Mouse (Mus musculus): ENCODE results near the gene Bmpr1b. TPM values are rescaled to one million over a fixed set of nuclear protein-coding genes. Genes with fewer than 3 reads are reported as not detected.

Gene Bmpr1b
- polyA plus RNA-seq, 1 experiment = not detected

- Histone ChIP-seq H3K4me1 (ENCODE audit: control insufficient read depth, insufficient read depth, low read length) (no peaks in the 10 kb centered on the region), H3K27ac (ENCODE audit: control insufficient read depth, insufficient read depth, low read depth, low read length, poor library complexity) (no peak overlapping the region), H3K4me3 (replicated peaks; ENCODE audit: control insufficient read depth, low read depth, low read length) (no peak overlapping the region)
- 77% methylated on average over 5 of the region's 5 CpGs for WGBS
- TF ChIP-seq CTCF (IDR thresholded peaks at IDR 0.05; ENCODE audit: control insufficient read depth, insufficient read depth, low read length) (no peak), POLR2A (IDR thresholded peaks at IDR 0.05; ENCODE audit: borderline replicate concordance, control insufficient read depth, low read depth, low read length) (no peak)
These were observed 97.6 kb downstream of the Bmpr1b start for GRCm38 (mm10) chr3:142071601-142072000.

DNA sequence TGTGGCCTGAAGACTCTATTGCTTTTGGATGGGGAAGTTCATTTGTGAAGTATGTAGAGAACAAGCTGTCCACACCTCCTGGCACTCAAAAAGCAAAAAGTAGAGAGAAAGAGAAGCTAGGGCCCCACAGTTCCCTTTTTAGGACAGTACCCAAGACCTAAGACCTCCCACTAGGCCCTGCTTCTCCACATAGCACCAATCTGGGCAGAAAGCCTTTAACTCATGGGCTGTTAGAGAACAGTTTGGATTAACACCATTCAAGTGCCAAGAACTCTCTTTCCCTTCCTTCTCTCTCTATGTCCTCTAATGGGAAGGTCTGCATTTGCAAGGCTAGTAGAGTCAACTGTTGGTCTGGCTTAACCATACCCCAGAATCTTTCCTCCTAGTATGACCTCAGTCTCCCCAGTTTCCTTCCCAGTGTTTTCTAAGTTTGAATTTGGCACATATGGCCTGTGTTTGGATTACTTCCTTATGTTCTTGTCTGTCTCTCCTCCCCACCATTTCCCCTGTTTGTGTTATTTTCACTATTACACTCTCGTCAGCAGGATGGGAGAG lies 102.4 kb downstream of the Bmpr1b start:
- 83% methylated on average over 1 of the region's 1 CpGs for WGBS
- Histone ChIP-seq H3K27ac (ENCODE audit: control insufficient read depth, insufficient read depth, low read depth, low read length, poor library complexity) (no peak overlapping the region), H3K4me3 (replicated peaks; ENCODE audit: control insufficient read depth, low read depth, low read length) (no peak overlapping the region), H3K4me1 (ENCODE audit: control insufficient read depth, insufficient read depth, low read length) (no peaks in the 10 kb centered on the region)
- TF ChIP-seq CTCF (IDR thresholded peaks at IDR 0.05; ENCODE audit: control insufficient read depth, insufficient read depth, low read length) = no peak
- TF ChIP-seq POLR2A (IDR thresholded peaks at IDR 0.05; ENCODE audit: borderline replicate concordance, control insufficient read depth, low read depth, low read length) = no peak

- Histone ChIP-seq H3K27ac (ENCODE audit: control insufficient read depth, insufficient read depth, low read depth, low read length, poor library complexity) (no peak overlapping the region), H3K4me3 (replicated peaks; ENCODE audit: control insufficient read depth, low read depth, low read length) (no peak overlapping the region), H3K4me1 (ENCODE audit: control insufficient read depth, insufficient read depth, low read length) (no peaks in the 10 kb centered on the region)
- WGBS = 74% methylated on average over 5 of the region's 5 CpGs
- TF ChIP-seq POLR2A (IDR thresholded peaks at IDR 0.05; ENCODE audit: borderline replicate concordance, control insufficient read depth, low read depth, low read length) = no peak
- TF ChIP-seq CTCF (IDR thresholded peaks at IDR 0.05; ENCODE audit: control insufficient read depth, insufficient read depth, low read length) = no peak
These were observed 104.1 kb downstream of the Bmpr1b start for GRCm38 (mm10) chr3:142065111-142065510.

DNA sequence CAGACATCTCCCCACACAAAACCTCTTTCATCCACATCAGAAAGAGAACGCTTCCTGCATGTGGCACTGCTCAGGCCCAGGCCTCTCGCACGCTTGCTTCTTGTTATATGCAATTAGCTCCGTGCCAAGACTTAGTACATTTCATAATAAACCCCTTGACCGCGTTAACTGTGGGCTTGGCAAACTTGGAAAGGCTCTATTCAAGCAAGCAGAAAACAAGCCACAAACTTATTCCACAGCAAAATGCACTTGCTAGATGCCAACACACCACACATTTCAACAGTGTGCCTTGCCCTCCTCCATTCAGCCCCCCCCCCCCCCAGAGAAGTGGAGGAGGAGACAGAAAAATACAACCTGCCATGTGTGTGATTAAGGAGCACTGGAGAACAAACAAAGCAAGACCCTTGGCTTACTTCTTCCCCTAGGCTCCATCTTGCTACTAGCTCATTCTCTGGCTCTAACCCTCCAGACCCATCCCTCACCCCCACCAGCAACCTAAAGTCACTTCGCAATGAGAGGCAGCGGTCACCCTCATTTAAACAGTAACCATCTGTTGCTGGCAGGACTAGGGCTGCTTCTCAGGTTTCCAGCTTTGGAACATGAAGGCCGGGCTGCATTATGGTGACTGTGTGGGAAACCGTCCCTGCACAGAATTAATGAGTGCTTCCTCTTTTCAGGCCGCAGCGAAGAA lies 105.5 kb downstream of the Bmpr1b start:
- Histone ChIP-seq H3K27ac (ENCODE audit: control insufficient read depth, insufficient read depth, low read depth, low read length, poor library complexity) (no peak overlapping the region), H3K4me3 (replicated peaks; ENCODE audit: control insufficient read depth, low read depth, low read length) (no peak overlapping the region), H3K4me1 (ENCODE audit: control insufficient read depth, insufficient read depth, low read length) (no peaks in the 10 kb centered on the region)
- no peak for TF ChIP-seq CTCF (IDR thresholded peaks at IDR 0.05; ENCODE audit: control insufficient read depth, insufficient read depth, low read length)
- 66% methylated on average over 12 of the region's 12 CpGs for WGBS

DNA sequence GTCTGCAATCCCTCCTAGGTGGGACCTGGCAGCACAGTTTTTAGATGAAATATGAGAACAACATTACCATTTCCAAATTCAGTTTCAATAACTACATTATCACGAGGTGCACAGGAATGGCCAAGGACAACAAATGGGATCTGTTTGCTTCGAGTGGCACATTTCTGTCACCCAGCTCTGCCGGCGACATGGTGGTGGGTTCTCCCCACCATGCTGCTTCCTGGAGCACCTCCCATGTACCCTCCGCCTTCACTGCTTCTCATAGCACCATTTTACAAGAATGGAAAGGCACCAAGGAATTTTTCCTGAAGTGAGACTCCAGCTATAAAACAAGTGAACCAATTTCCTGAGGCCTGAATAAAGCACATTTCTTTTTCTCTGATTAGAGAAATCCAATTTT lies 108.0 kb downstream of the Bmpr1b start:
- no peak overlapping the region for H3K27ac ChIP-seq (ENCODE audit: control insufficient read depth, insufficient read depth, low read depth, low read length, poor library complexity)
- H3K4me1 ChIP-seq (ENCODE audit: control insufficient read depth, insufficient read depth, low read length) = no peaks in the 10 kb centered on the region

DNA sequence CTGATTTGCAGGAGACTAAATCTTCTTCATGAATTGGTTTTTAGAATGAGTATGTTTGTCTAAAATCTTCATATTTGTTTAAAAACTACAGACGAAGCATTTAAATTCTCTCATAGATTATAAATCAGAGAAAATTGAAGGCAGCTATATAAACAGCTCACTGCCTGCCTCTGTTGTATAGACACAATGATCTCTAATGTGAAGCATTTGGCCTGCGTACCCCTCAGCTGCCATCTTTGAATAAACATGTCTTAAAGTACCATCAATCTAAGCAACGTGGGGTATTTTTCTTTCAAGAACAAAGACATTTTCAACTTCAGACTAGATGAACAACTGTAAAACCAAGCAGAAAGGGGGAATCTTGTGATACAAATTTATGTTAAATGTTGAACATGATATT lies 109.3 kb downstream of the Bmpr1b start:
- no peak for TF ChIP-seq POLR2A (IDR thresholded peaks at IDR 0.05; ENCODE audit: borderline replicate concordance, control insufficient read depth, low read depth, low read length)
- TF ChIP-seq CTCF (IDR thresholded peaks at IDR 0.05; ENCODE audit: control insufficient read depth, insufficient read depth, low read length) = no peak
- H3K4me1 ChIP-seq (ENCODE audit: control insufficient read depth, insufficient read depth, low read length) = no peaks in the 10 kb centered on the region
- no peak overlapping the region for H3K4me3 ChIP-seq (replicated peaks; ENCODE audit: control insufficient read depth, low read depth, low read length)
- 78% methylated on average over 3 of the region's 3 CpGs for WGBS
- H3K27ac ChIP-seq (ENCODE audit: control insufficient read depth, insufficient read depth, low read depth, low read length, poor library complexity) = no peak overlapping the region

More for the DNA sequence above, 108.0 kb downstream of the Bmpr1b start:
- no peak overlapping the region for H3K4me3 ChIP-seq (replicated peaks; ENCODE audit: control insufficient read depth, low read depth, low read length)
- TF ChIP-seq CTCF (IDR thresholded peaks at IDR 0.05; ENCODE audit: control insufficient read depth, insufficient read depth, low read length) (no peak), POLR2A (IDR thresholded peaks at IDR 0.05; ENCODE audit: borderline replicate concordance, control insufficient read depth, low read depth, low read length) (no peak)
- WGBS = 80% methylated on average over 5 of the region's 5 CpGs

DNA sequence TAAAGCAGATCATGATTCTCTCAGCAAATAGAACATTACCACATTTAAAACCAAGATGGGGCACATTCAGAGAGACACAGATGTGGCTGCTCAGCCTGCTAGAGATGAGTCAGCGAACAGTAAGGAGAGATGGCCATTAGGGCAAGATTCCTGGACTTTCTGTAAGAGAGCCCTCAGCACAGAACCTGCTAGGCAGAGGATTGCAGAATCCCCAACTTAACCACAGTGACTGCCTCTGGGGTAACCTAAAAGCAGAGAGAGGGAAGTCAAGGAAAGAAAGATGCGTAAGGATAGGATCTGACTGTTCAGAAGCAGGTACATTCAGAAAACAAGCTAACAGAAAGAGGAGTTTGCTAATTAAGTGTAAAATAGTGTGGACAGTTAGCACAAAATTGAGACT lies 118.5 kb downstream of the Bmpr1b start:
- 80% methylated on average over 2 of the region's 2 CpGs for WGBS
- TF ChIP-seq POLR2A (IDR thresholded peaks at IDR 0.05; ENCODE audit: borderline replicate concordance, control insufficient read depth, low read depth, low read length) = no peak
- no peak for TF ChIP-seq CTCF (IDR thresholded peaks at IDR 0.05; ENCODE audit: control insufficient read depth, insufficient read depth, low read length)
- H3K4me1 ChIP-seq (ENCODE audit: control insufficient read depth, insufficient read depth, low read length) = no peaks in the 10 kb centered on the region
- H3K27ac ChIP-seq (ENCODE audit: control insufficient read depth, insufficient read depth, low read depth, low read length, poor library complexity) = no peak overlapping the region
- H3K4me3 ChIP-seq (replicated peaks; ENCODE audit: control insufficient read depth, low read depth, low read length) = no peak overlapping the region

GRCm38 (mm10) chr3:142049610-142050009 lies 119.6 kb downstream of the Bmpr1b start:
- Histone ChIP-seq H3K4me3 (replicated peaks; ENCODE audit: control insufficient read depth, low read depth, low read length) (no peak overlapping the region), H3K4me1 (ENCODE audit: control insufficient read depth, insufficient read depth, low read length) (no peaks in the 10 kb centered on the region), H3K27ac (ENCODE audit: control insufficient read depth, insufficient read depth, low read depth, low read length, poor library complexity) (no peak overlapping the region)
- TF ChIP-seq POLR2A (IDR thresholded peaks at IDR 0.05; ENCODE audit: borderline replicate concordance, control insufficient read depth, low read depth, low read length) (no peak), CTCF (IDR thresholded peaks at IDR 0.05; ENCODE audit: control insufficient read depth, insufficient read depth, low read length) (no peak)
- 76% methylated on average over 3 of the region's 3 CpGs for WGBS
